Mouse (Mus musculus) urinary bladder, postnatal 14 days (tissue): Measurements from ENCODE around the gene Dnajc16.

Experiments used
- DNase-seq: peaks from one replicate; pipeline ENCODE4 v3.0.0; 2021; ENCODE audit warnings: low spot score

The Dnajc16 gene

DNA sequence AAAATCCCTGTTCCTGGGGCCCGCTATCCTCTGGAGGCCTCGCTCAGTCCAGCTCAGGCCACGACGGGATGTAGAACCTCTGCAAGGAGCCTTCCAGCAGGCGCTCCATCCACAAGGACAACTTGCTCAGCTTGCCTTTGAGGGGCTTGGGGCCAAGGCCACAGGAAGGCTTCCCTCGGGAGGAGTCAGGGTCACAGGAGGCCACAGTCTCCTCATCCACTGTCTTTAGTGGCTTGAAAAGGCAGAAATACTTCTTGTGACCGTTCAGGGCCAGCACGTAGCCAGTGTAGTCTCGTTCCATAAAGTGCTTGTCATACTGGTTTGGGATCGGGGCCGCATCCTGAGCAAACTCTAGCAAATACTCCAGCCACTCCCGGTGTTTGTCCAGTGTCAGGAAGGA lies 27.3 kb downstream of the Dnajc16 start:
- DNase-seq, result no peak

DNA sequence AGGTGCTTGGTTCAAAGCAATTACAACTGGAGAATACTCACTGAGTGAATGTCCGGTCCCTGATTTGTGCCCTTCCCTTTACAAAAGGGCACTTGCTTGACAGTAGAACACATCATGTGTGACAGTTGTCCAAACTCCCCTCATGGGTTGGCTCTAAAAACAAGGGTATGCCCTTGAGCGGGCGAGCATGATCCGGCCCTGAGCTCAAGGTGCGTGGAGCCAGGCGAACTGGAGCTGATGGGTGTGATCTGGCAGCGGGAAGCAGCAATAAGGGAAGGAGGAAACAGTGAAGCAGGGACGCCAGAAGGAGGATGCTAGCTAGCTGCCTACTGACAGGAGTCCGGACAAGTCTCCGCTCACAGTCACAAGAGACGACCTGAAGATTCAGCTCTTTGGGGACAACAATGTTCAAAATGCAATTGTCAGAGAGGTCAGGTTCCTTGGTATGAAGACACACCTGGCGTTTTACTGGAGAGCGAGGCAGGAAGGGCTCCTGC lies 28.6 kb downstream of the Dnajc16 start:
- no peak for DNase-seq

GRCm38 (mm10) chr4:141760942-141761341 lies 29.8 kb downstream of the Dnajc16 start:
- DNase-seq, result no peak

- DNase-seq, result no peak
These were observed 31.7 kb downstream of the Dnajc16 start for GRCm38 (mm10) chr4:141758874-141759542.

DNA sequence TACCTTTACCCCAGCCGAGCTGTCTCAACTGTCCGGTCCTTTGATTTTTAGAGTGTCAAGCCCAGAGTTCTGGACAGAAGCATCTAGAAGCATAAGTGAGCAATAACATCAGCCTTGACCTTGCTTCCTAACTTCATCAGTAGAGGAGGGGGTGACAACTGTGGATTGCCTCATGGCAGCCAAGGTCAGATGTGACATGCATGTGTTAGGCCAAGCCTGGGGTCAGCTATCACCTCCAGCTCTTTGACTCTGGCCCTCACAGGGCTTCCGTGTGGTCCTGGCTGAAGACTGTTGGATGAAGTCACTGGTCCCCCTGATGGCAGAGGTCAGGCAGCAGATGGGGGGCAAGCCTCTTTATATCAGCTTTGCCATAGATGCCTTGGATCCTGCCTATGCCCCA lies 33.6 kb downstream of the Dnajc16 start:
- DNase-seq, result no peak

GRCm38 (mm10) chr4:141755375-141755930 lies 35.3 kb downstream of the Dnajc16 start:
- DNase-seq, result no peak

GRCm38 (mm10) chr4:141752076-141752421 lies 38.7 kb downstream of the Dnajc16 start:
- DNase-seq, result no peak

- DNase-seq, result no peak
These were observed 39.2 kb downstream of the Dnajc16 start for GRCm38 (mm10) chr4:141751419-141752075.

DNA sequence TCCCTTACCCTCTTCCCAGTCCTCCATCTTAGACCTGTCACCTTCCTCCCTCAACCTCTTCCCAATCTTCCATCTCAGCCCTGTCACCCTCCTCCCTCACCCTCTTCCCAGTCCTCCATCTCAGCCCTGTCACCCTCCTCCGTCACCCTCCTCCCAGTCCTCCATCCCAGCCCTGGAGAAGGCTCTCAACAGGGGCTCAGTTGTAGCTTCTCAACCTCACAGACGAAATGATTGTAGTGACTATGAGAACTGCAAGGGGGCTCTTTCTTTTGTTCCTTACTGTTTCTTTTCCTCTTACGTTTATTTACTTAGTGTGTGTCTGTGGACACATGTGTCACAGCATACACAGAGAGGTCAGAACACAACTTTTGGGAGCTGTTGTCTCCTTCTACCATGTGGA lies 39.9 kb downstream of the Dnajc16 start:
- no peak for DNase-seq

DNA sequence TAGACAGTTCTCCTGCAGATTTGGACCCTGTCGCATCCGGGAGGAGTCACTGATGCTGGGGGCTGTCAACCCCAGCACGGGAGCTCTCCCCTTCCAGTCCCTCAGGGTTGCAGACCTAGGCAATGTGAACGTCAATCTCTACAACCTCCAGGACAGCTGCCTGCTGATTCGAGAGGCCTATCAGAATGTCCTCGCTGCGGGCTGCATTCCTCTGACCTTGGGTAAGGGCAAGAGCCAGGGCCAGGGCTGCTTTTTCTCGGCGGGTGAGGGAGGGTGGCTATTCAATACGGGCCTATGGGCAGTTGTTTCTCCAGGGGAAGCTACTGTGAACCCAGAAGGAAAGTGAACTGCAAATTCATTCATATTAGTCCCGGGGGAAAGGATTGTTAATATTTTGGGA lies 41.2 kb downstream of the Dnajc16 start:
- no peak for DNase-seq

DNA sequence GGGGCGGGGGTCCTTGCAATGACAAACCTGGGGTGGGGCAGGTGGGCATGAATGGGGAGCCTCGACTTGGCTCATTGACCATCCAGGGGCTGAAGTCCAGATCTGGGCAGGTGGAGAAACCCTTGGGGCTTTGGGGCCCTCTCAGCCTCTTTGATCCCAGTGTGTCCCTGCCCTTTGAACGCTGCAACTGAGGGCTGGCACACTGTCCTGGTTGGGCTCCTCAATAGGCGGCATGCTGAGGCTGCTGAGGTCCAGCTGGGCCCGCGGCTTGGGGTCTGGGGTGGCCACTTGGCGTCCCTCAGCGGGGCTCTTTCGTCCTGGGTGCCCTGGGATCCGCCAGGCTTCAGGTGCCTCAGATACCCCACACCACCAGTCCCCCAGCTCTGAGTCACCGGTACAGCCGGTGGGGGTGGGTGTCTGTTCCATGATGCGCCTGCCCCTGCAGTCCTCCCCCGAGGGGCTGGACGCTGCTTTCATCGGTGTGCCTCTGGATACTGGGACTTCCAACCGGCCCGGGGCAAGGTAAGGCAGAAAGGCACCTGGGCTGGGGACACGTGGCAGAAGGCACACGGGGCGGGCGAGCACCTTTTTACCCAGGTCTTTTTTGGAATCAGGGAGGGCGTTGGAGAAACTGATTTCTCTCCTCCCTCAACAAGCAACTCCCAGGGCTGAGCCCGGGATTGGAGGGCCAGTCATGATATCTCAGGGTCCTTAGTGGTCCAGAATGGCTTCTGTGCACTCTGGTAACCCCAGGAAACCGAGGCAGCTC lies 44.0 kb downstream of the Dnajc16 start, which contains the start of gene Agmat:
Agmat (plus strand) TSS at position 95 of the 769 bp plus-strand sequence.
- DNase-seq, result no peak

- DNase-seq, result no peak
These were observed 48.4 kb downstream of the Dnajc16 start for GRCm38 (mm10) chr4:141742381-141742780.

- DNase-seq, result peak; percentile 76
These were observed 48.9 kb downstream of the Dnajc16 start for GRCm38 (mm10) chr4:141741856-141742255.

DNA sequence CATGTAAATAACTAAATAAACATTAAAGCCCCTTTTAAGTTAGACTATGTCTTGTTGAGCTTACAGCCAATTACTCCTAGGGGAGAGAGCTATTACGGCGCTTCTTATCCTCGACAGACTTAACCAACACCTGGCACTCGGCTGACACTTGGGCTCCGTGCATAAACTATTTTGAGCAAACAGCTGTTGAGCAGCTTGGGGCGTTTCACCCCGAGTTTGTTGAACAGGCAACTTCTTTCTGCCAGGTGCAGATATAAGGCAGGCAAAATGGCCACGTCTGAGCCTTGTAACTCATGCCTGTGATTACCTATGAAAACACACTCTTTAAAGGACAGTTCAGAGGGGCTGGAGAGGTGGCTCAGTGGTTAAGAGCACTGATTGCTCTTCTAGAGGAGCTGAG lies 52.7 kb downstream of the Dnajc16 start:
- no peak for DNase-seq

- no peak for DNase-seq
These were observed 53.9 kb downstream of the Dnajc16 start for GRCm38 (mm10) chr4:141736856-141737255.

DNA sequence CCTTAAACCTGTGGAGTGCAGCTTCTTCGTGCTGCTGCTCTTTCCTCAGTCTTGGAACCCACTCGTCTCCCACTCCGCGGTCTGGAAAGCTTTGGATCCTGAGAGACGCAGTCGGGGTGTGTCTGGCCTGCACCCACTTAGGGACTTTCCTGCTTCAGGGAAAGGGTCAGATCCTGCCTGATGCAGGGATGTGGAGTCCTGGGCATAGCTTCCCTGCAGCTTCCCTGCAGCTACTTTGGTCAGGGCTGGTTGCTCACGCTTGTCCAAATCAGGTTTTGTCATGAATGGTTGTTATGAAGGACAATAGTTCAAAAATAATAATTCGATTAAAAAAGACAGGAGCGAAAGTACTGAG lies 55.5 kb downstream of the Dnajc16 start:
- DNase-seq, result no peak

DNA sequence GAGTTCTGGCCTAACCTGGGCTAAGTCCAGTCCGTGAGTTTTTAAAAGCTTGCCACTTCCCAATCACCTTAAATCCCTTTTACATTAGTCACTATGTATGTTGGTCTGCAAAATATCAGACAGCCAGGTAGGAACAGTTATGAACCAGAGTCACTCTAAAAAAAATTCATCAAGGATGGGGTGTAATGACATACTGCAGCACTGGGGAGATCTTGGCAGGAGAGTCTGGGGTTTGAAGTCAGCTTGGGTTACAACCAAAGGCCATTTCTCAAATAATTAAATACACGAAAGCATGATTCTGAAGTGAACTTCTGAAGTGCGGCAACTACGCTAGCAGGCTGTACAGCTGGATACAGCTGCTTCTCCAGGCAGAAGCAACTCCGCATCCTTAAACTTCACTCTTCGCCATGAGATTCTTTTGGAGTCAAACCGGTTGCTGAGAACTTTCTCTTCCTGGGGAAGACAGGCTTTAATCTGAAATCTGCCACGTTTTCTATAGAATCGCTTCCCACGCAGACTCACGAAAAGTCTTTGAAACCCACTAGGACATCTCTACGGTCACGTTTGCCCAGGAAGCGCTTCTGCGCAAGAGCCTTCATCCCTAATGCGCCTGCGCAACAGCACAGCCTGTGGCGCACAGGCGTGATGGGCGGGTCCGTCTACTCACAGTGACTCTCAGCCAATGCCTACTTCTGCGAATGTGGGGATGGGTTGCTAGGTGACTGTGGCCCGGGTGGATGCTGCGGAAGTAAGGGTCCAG lies 56.1 kb downstream of the Dnajc16 start:
- peak; percentile 92 for DNase-seq

DNA sequence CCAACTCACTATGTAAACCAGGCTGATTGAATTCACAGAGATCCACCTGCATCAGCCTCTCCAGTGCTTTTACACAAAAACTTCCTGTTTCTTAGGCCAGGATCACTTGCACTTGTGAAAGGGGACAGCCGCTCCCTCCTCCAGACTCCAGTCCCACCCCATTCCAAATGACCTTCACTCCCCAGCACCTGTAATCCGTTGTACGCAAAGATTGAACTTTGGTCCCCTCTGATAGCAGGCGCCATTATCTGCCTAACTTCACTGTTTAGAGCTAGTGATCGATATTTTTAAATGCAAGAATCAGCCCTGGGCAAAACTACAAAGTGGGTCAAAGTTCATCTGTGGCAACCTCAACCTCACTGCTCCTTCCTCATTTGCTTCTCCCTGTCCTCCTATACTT lies 59.0 kb downstream of the Dnajc16 start:
- DNase-seq, result no peak

DNA sequence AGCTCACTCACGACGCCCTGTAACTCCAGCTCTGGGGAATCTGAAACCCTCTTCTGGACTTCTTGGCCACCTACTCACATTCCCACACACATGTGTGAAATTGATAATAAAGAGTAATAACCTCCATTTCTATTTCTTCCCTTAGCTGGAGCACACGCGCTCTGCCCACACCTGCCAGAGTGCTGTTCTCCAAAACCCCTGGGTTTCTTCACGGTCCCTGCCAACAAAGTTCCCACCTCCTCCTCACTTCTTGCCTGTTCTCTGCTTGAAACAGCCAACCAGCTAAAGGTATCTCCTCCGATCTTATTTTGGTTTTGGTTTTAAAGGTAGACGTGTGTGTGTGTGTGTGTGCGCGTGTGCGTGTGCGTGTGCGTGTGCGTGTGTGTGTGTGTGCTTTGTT lies 60.3 kb downstream of the Dnajc16 start:
- no peak for DNase-seq

DNA sequence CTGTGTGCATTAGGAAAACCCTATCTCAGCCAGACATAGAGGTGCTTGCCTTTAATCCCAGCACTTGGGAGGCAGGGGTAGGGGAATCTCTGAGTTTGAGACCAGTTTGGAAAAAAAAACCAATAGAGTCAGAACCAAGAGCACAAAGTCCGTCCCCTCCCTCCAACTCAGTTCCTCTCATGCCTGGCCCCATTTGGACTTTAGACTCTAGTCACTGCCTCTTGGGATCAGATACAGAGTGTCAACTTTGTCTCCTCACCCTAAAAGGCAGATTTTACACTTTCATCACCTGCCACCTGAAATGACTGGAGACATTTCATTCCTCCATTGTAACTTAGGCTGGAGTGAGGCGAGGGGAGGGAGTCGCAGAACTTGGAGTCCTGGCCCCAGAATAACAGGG lies 61.5 kb downstream of the Dnajc16 start:
- no peak for DNase-seq

GRCm38 (mm10) chr4:141725738-141726137 lies 65.0 kb downstream of the Dnajc16 start:
- peak; percentile 58 for DNase-seq

DNA sequence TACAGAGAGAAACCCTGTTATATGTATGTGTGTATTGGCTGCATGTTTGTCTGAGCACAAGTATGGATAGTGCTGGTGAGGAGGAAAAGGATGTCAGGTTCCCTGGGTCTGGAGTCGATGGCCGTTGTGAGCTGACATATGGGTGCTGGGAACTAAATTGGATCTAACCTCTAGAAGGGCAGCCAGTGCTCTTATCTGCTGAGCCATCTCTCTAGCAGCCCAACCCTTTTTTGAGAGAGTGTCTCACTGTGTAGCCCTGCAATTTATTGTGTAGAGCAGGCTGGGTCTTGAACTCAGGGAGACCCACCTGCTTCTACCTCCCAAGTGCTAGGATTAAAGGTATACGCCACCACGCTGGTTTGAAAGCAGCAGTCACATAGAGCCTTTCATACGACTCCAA lies 65.5 kb downstream of the Dnajc16 start:
- DNase-seq, result no peak
